Mouse (Mus musculus) E14TG2a.4 (cell line): ENCODE results near the gene Scfd2.

Experiments used
- CTCF ChIP-seq: conservative IDR thresholded peaks from 2 replicates; pipeline ENCODE4 v1.5.1; 2014; ENCODE audit warnings: low read length
- NANOG ChIP-seq: IDR thresholded peaks from 2 replicates; pipeline ENCODE4 v1.6.1; 2014; ENCODE audit warnings: borderline replicate concordance, low read length, mixed read lengths
- POU5F1 ChIP-seq: IDR thresholded peaks from 2 replicates; pipeline ENCODE4 v1.6.1; 2014; ENCODE audit warnings: low read length, borderline replicate concordance

GRCm38 (mm10) chr5:74482034-74482433 lies 49.5 kb downstream of the Scfd2 start:
- no peak for TF ChIP-seq CTCF
- TF ChIP-seq NANOG: no peak
- no peak for TF ChIP-seq POU5F1
